Mouse (Mus musculus): ENCODE measurements around the gene Stxbp6. TPM values are rescaled to one million over a fixed set of nuclear protein-coding genes. Genes with fewer than 3 reads are reported as not detected.

The Stxbp6 gene
- total and polyA plus RNA-seq, 2 experiments from 2014 or later = 28.9 to 31.8 TPM

DNA sequence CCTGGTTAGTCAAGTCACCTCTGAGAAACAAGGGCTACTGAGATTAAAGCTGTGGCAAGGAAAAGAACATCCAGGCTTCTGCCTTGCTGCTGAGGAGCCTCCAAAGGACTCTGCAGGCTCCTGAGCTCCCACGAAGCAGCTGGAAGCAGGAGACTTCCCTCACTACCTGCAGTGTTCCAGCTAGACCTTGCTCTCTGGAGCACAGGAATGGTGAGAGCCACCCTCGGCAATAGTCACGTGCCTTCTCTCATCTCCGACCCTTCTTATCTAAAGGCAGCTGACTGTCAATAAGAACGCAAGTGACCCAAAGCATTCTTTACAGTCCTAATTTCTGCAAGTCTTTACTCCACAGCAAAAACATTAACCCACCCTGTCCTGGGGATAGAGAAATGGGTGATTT lies 13.2 kb downstream of the Stxbp6 start:
- Histone ChIP-seq H3K36me3 (ENCODE audit: insufficient read depth, low read length) (no peaks in the 10 kb centered on the region), H3K4me2 (ENCODE audit: low read depth, low read length, poor library complexity, severe bottlenecking) (no peak overlapping the region), H3K4me3 (ENCODE audit: low read depth, low read length) (no peak overlapping the region), H3K27me3 (ENCODE audit: insufficient read depth, low read length) (no peaks in the 10 kb centered on the region), H3K4me1 (ENCODE audit: insufficient read depth, low read length) (no peaks in the 10 kb centered on the region), H3K9me3 (ENCODE audit: low read length) (no peaks in the 10 kb centered on the region), H3K9ac (replicated peaks; ENCODE audit: low read length, poor library complexity, severe bottlenecking) (no peak overlapping the region), H3K27ac (ENCODE audit: low read depth, low read length) (no peak overlapping the region)
- no peak for DNase-seq (ENCODE audit: low spot score)
- WGBS = 74% methylated on average over 5 of the region's 5 CpGs
- ATAC-seq (ENCODE audit: low FRiP score) = no peak
- no peak for TF ChIP-seq CTCF (IDR thresholded peaks at IDR 0.05)

DNA sequence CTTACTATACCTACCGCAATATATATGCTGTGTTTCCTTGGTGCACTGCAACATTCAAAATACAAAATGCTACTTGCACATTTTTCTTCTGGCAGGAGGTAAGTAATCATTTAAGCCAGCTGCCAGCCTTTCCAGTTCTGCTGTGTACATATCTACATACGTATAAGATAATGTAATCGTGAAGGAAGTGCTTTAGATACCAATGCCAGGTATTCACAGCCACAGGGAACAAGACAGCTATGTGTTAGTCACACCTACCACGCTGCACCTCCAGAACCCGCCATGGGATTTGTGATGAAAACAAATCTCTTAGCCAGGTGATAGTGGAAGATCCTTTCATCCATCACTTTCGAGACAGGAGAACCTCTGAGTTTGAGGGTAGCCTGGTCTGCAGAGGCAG lies 13.7 kb downstream of the Stxbp6 start:
- no peak overlapping the region for H3K4me3 ChIP-seq (ENCODE audit: low read depth, low read length)
- WGBS = 88% methylated on average over 6 of the region's 6 CpGs
- ATAC-seq (ENCODE audit: low FRiP score) = no peak
- H3K36me3 ChIP-seq (ENCODE audit: insufficient read depth, low read length) = no peaks in the 10 kb centered on the region
- no peak overlapping the region for H3K9ac ChIP-seq (replicated peaks; ENCODE audit: low read length, poor library complexity, severe bottlenecking)
- H3K27me3 ChIP-seq (ENCODE audit: insufficient read depth, low read length) = no peaks in the 10 kb centered on the region
- TF ChIP-seq CTCF (IDR thresholded peaks at IDR 0.05) = no peak
- DNase-seq (ENCODE audit: low spot score) = no peak
- no peaks in the 10 kb centered on the region for H3K4me1 ChIP-seq (ENCODE audit: insufficient read depth, low read length)
- no peak overlapping the region for H3K27ac ChIP-seq (ENCODE audit: low read depth, low read length)
- H3K4me2 ChIP-seq (ENCODE audit: low read depth, low read length, poor library complexity, severe bottlenecking) = no peak overlapping the region
- H3K9me3 ChIP-seq (ENCODE audit: low read length) = no peaks in the 10 kb centered on the region

DNA sequence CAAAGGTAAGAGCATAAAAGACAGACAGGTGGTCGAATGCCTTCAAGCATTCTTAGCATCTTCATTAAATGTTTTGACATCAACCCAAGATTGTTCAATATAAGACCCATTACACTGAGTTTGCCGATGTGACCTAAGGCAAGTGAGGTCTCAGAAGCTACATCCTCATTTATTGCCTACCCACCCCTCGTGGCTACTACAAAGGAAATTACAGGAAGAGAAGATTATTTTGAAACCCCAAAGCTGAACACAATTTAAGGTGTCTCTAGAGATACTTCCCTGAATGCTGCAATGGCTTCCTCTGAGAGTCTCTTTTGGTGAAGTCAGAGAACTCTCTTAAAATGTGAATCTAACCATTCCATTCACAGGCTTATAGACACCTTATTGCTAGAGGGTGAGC lies 16.5 kb downstream of the Stxbp6 start:
- Histone ChIP-seq H3K36me3 (ENCODE audit: insufficient read depth, low read length) (no peaks in the 10 kb centered on the region), H3K27me3 (ENCODE audit: insufficient read depth, low read length) (no peaks in the 10 kb centered on the region), H3K4me3 (ENCODE audit: low read depth, low read length) (no peak overlapping the region), H3K4me1 (ENCODE audit: insufficient read depth, low read length) (no peaks in the 10 kb centered on the region), H3K4me2 (ENCODE audit: low read depth, low read length, poor library complexity, severe bottlenecking) (no peak overlapping the region), H3K27ac (ENCODE audit: low read depth, low read length) (no peak overlapping the region), H3K9me3 (ENCODE audit: low read length) (no peaks in the 10 kb centered on the region), H3K9ac (replicated peaks; ENCODE audit: low read length, poor library complexity, severe bottlenecking) (no peak overlapping the region)
- WGBS = 90% methylated on average over 3 of the region's 3 CpGs
- ATAC-seq (ENCODE audit: low FRiP score) = no peak
- no peak for DNase-seq (ENCODE audit: low spot score)
- no peak for TF ChIP-seq CTCF (IDR thresholded peaks at IDR 0.05)

- Histone ChIP-seq H3K4me2 (ENCODE audit: low read depth, low read length, poor library complexity, severe bottlenecking) (no peak overlapping the region), H3K9me3 (ENCODE audit: low read length) (no peaks in the 10 kb centered on the region), H3K4me1 (ENCODE audit: insufficient read depth, low read length) (no peaks in the 10 kb centered on the region), H3K27ac (ENCODE audit: low read depth, low read length) (no peak overlapping the region), H3K27me3 (ENCODE audit: insufficient read depth, low read length) (no peaks in the 10 kb centered on the region), H3K36me3 (ENCODE audit: insufficient read depth, low read length) (no peaks in the 10 kb centered on the region), H3K9ac (replicated peaks; ENCODE audit: low read length, poor library complexity, severe bottlenecking) (no peak overlapping the region), H3K4me3 (ENCODE audit: low read depth, low read length) (no peak overlapping the region)
- ATAC-seq (ENCODE audit: low FRiP score) (no peak), DNase-seq (ENCODE audit: low spot score) (no peak)
- no peak for TF ChIP-seq CTCF (IDR thresholded peaks at IDR 0.05)
- 84% methylated on average over 3 of the region's 3 CpGs for WGBS
Observed at GRCm38 (mm10) chr12:45056372-45056771, 18.1 kb downstream of the Stxbp6 start.

GRCm38 (mm10) chr12:45053319-45053718 lies 21.2 kb downstream of the Stxbp6 start:
- no peak overlapping the region for H3K27ac ChIP-seq (ENCODE audit: low read depth, low read length)
- H3K4me3 ChIP-seq (ENCODE audit: low read depth, low read length) = no peak overlapping the region
- 90% methylated on average over 5 of the region's 5 CpGs for WGBS
- no peaks in the 10 kb centered on the region for H3K27me3 ChIP-seq (ENCODE audit: insufficient read depth, low read length)
- no peaks in the 10 kb centered on the region for H3K9me3 ChIP-seq (ENCODE audit: low read length)
- no peaks in the 10 kb centered on the region for H3K4me1 ChIP-seq (ENCODE audit: insufficient read depth, low read length)
- no peak overlapping the region for H3K4me2 ChIP-seq (ENCODE audit: low read depth, low read length, poor library complexity, severe bottlenecking)
- no peak for ATAC-seq (ENCODE audit: low FRiP score)
- DNase-seq (ENCODE audit: low spot score) = no peak
- TF ChIP-seq CTCF (IDR thresholded peaks at IDR 0.05) = no peak
- H3K9ac ChIP-seq (replicated peaks; ENCODE audit: low read length, poor library complexity, severe bottlenecking) = no peak overlapping the region
- no peaks in the 10 kb centered on the region for H3K36me3 ChIP-seq (ENCODE audit: insufficient read depth, low read length)

- no peak for TF ChIP-seq CTCF (IDR thresholded peaks at IDR 0.05)
- ATAC-seq (ENCODE audit: low FRiP score) = no peak
Observed at GRCm38 (mm10) chr12:45052860-45053259, 21.6 kb downstream of the Stxbp6 start.

More at GRCm38 (mm10) chr12:45052860-45053259, 21.6 kb downstream of the Stxbp6 start:
- Histone ChIP-seq H3K9me3 (ENCODE audit: low read length) (no peaks in the 10 kb centered on the region), H3K36me3 (ENCODE audit: insufficient read depth, low read length) (no peaks in the 10 kb centered on the region), H3K4me2 (ENCODE audit: low read depth, low read length, poor library complexity, severe bottlenecking) (no peak overlapping the region), H3K27me3 (ENCODE audit: insufficient read depth, low read length) (no peaks in the 10 kb centered on the region), H3K9ac (replicated peaks; ENCODE audit: low read length, poor library complexity, severe bottlenecking) (no peak overlapping the region), H3K4me3 (ENCODE audit: low read depth, low read length) (no peak overlapping the region), H3K4me1 (ENCODE audit: insufficient read depth, low read length) (no peaks in the 10 kb centered on the region), H3K27ac (ENCODE audit: low read depth, low read length) (no peak overlapping the region)
- DNase-seq (ENCODE audit: low spot score) = no peak
- 89% methylated on average over 5 of the region's 5 CpGs for WGBS

All from midbrain, postnatal 0 days (tissue).